Mouse (Mus musculus) cerebellum, adult 18-20 months (tissue): ENCODE data around the gene Gpc3.

Source experiments
- DNase-seq, 2 experiments: peaks; one replicate each; pipeline ENCODE4 v3.0.0; 2021

Gene Gpc3

DNA sequence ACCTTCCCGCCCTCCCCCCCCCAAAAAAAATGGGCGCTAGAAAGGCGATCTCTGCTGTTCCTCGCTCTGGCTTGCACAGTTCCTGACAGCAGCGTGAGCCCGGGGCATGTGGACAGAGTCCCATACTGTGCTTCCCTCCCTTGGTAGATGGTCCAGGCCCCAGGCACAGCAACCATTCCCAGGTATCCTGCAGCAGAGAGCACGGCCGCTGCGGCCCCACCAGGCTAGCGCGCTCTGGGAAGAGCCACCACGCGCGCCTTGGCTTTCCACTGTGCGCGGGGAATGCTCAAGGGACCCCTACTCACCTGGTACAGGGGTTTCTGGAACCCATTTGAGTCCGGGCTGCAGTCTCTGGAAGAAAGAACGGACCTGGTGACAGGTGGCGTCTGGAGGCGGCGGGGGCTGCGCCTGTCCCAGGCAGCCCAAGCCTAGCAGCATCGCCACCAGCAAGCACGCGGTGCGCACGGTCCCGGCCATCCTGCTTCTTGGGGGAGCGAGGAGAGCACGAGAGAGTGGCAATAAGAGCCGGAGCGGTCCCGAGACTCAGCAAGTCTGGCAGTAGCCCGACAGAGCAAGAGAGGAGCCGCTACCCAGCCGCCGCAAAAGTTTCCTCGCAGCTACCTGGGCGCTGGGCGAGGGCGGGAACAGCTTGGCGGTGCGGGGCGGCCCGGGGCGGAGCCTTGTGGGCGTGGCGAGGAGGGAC lies at the start of gene Gpc3:
TSS of gene Gpc3 (minus strand) at position 623 of the 703 bp plus-strand sequence.
- DNase-seq: peak in 1 of 2 experiments; percentile 6

DNA sequence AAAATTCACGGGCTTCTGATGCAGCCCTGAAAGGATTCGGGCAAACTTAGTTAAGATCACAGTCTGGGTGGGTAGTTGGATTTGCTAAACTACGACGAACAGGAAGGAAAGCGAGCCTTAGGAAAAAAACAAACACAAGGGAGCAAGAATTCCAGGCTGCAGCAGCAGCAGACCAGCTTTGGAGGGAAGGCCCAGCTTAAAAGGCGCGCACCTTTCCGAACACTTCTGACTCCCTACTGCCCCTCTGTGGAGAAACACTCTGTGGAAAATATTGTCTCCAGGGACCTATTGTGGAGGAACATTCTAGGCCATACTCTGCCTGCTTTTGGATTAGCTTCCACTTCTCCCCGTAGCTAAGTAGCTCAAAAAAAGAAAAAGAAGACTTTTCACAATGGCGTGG lies 38.2 kb upstream of the Gpc3 start:
- peak in 1 of 2 experiments; percentile 3 for DNase-seq

DNA sequence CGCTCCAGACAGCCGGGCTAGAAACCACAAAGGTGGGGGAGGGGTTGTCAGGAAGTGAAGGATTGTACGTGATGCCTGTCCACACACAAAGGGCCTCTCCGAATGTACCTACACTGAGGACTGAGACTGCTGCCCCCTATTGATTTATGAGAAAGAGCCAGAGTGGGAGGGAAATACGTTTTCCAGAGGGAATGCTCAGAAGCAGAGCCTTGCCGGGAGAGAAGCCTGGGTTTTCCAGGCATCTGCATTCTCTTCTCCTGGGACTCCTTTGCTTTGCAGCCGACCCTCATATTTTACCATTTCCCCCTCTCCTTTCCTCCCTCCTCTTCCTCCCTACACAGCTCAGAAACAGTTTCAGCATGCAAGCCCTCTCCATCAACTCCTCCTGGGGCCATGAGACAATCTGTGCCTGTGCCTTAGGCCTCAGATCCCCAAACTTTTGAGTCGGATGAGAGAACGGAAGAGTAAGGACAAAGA lies 37.8 kb upstream of the Gpc3 start:
- no peak for DNase-seq

DNA sequence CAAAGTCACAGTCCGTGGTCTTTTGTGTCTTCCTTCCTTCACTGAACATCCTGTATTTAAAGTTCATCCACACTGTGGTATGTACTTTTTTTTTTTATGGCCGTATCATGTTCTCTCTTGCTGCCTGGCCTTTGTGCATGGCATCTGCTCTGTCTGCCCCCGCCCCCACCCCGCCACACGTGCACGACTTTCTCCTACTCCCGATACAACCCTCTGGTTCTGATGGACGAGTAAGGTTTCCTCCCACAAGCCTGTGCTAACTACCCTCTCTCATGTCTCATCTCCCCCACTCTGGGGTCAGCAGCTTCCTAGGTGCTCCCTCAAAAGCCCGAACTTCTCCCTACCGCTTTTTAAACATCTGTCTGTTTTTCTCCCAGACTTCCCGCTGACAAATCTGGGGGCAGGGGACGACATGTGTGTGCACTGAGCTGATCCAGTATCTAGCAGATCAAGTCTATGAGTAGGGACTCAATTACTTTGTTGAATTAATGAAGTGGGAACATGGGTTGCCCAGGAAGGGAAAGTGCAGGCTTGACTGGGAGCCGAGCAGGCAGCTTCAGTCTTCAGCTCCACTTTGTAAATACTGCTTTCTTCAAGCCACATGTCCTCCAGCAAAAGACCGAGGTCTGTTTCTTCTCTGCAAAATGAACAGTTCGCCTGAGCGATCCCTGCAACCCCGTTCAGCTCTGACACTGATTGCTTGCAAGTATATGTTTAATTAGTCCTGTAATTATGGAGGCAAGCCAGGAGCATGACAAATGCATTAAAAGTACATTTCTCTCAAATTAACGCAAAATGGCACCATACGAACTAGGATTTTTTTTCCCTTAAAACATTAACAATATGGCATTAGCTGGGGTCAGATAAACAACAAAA lies 35.4 kb upstream of the Gpc3 start:
- no peak for DNase-seq

DNA sequence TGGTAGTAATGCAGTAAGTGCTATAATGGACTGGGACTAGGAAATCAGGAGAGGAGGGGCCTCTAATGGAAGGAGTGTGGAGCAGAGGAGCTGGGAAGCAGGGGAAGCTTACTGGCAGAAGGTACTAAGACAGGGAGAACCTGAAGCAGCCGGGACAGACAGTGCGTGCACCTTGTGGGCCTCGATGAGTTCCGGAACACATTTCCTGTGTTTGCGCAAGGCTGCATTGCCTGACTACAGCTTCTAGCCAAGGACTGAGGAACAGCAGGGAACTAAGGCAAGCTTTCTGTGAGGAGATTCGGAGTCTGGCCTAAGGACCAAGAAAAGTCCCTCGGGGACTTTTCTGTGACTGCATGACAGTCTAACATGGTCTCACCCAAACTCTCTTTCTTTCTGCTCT lies 30.6 kb upstream of the Gpc3 start:
- no peak for DNase-seq

DNA sequence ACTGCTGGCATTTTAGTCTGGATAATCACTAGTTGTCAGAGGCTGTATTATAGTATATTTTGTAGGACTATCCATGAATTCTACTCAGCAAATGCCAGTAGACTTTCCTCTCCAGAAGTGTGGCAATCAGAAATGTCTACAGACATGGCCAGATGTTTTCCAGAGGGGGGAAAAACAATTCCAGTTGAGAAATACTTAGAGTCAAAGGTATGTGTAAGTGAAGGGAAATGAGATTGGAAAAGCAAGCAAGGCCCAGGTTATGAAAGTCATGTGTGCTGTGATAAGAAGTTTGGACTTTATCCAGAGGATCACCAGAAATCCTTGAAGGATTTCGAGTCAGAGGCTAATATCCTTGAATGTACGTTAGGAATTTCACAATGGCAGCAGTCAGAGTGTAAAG lies 29.6 kb upstream of the Gpc3 start:
- DNase-seq: no peak

DNA sequence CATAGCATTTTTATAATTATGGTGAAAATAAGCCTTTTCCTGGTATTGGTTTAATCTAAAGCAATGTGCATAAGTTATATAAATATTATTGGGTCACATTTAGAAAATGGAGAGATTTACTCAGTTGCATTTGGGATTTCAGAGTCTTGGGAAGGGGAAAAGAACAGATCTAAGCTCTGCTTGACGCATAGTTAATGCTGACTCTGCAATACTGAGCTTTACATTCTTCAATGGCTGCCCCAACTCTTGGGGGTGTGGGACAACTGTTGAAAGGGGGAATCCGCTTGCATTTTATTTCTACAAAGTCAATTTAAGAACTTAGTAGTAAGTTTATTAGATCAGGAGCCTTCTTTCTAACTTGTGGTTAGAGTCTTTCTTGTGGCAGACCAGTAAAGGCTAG lies 28.4 kb upstream of the Gpc3 start:
- DNase-seq: no peak

DNA sequence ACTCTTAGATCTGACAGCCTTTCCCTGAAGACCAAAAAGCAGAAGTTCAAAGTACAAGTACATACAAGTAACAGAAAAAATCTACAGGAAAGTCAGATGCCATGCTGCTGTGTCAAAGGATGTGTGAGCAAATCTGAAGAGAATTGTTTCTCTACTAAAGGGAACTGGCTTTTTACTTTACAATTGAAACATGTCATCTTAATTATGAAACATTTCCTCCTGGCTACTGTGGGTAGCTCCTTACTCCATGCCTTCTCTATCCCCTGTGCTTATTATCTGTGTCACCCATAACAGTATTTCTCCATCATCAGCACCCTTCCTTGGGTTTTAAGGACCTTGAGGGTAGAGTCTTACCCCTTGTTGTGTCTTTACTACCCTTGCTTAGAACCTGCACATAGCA lies 23.7 kb upstream of the Gpc3 start:
- DNase-seq: no peak

DNA sequence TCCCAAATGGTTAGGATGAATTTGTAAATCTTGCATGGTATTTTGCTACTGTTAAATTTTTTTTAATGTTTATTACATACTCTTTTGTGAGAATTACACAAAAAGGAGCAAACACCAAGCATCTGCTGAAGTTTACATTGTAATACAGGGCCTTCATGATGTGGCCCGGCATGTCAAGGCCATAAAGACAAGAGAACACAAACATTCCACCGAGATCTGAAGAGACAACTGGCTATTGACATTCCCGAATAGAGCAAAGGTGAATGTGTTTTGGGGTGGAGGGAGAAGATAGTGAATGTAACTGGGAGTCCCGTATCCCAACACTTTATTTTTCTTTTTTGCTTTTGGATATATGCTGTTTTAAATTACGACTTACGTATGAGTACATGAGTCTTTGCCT lies 20.2 kb upstream of the Gpc3 start:
- DNase-seq: no peak

DNA sequence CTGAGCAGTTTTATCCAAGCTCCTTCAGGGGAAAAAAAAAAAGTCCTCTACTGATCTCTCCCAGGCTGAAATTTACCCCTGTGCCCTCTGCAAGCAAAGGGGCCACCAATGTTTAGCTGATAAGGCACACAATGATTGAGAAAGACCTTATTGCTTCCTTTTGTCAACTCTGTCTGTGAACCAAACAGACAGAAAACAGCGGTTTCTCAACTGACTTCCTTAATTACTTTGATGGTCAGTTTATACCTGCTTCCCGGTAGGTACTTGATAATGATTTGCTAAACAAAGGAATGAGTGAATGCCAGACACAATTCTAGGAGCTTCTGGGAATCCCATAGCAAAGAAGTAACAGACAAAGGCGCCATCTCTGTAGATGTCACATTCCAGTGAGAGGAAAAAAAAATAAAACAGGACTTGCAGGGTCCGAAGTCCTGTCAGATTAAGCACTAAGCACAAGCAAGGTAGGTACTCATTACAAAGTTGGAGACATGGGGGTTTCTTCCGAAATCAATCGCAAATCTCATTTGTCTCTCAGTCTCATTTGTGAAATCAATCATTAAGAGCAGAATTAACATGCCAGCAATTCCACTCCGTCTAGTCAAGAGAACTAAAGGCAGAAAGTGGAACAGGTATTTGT lies 19.1 kb upstream of the Gpc3 start:
- no peak for DNase-seq

DNA sequence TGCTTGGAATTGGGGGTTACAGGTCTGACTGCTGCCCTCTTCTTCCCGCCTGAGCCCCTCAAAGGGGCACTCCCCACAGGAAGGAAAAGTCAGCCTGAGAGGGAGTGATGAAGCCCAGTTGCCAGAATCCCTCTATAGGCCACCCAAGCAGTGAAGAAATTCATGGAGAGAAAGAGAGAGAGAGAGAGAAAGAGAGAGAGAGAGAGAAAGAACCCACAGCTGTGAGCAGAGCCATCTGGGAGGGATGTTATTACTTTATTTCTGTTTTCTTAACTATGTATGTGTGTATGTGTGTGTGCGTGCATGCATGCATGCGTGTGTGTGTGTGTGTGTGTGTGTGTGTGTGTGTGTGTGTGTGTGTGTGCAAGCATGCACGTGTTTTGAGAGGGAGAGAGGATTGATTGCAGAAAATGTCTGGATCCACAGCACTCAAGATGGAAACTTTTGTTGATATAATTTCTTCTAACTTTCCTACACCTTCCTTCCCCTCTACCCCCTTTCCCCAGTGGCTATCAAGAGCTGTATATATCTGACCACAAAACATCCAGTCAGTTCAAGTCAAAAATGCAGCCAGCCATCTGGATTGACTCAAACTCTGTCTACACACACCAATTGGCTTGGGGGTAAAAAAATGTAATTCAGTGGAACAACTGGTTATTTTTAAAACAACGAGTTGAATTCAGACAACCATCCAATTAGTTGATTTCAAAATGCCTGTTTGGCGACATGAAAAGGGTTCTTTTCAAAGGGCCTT lies 13.4 kb upstream of the Gpc3 start:
- DNase-seq: no peak

DNA sequence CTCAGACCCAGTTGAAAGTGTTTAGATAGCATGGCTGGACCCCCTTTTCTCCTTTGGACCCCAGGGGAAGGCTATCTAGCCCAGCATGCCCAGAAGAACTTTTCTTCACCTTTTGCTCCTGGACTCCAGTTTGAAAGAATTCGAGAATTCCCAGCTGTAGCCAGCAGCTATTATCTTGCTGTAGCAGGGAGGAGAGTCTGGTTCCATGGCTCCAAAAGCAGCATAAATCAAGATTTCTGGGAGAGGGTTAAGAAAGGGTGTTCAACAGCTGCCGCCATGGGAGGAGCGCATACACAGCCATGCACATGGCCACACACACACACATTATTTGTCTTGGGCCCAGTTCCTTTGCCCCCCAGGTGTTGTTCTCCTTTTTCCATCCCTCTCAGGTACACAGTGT lies 4.1 kb upstream of the Gpc3 start:
- no peak for DNase-seq

DNA sequence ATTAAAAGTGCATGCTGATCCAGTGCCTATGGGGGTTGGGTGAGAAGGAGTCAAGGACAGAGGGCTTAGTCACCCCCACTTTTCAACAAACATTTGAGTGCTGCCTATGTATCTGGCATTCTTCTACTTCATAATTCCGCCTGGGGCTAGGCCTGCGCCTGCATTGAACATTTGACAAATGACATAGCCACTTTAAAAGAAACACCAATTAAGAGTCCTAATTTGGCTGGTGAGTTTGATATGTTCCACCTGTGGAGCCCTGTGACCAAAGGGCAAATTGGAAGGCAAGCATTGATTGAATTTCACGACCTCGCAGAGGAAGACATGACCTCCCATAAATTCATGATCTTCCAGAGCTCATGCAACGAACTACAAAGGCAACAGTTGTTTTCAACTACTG lies 2.4 kb upstream of the Gpc3 start:
- DNase-seq: no peak

DNA sequence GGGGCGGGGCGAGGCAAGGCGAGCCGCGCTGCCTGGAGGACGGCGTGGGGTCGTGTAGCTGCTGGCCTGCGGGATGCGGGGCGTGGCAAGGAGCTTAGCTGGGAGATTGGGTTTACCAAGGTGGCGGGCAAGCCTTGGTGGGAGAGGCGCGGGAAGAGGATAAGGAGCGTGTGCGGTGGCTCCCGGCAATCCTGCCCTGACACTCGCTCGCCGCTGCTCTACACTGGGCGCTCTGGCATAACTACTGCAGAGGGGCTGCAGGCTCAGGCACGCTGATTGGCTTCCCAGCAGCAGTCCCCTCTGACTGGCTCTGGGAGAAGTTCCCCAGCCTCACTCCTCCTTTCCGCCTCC lies 256 bp upstream of the Gpc3 start:
- no peak for DNase-seq

DNA sequence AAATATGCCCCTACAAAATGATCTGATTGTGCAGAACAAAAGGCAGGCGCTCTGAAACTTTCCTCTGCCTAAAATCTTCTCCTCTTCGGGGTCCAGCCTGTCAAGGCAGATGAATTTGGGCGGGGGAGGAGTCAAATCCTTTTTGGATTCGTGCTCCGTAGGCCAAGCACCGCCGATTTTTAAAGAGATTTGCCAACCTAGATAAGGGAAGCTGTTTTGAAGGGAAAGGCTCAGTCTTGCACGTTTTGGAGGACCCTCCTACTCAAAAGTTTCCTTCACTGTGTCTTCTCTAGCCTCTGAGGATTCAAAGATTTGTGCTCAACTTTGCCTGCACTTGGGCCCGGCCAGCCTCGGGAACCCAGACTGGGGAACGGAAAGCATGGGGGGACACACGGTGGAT lies 944 bp downstream of the Gpc3 start:
- no peak for DNase-seq

DNA sequence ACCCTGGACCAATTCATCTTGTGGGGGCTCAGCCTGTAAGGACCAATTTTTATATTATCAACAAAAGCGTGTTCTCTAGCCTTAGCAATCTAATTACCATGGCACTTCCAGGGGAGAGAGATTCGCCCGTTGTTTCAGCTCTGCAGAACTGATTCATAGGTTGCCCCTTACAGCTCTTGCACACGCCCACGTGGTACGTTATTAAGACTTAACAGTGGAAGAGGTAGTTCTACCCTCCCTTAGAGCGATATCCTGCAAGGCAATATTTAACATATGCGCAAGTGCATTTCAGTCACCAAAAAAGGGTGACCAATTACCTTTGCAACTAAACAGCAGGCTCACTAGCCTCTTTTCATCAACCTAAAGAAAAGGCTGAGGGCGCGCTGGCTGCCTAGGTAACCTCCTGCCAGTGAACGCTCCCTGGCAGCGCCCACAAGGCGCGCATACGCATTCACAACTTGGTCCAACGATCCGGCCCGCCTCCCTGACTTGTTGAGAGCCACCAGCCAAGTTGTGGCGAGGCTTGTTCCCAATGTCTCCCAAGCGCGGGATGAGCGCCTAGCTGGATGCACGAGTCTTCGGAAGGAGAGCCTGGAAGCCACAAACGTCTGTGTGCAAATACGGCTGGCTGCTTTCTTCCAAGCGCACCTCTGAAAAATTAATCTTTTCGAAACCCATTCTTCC lies 1.6 kb downstream of the Gpc3 start:
- no peak for DNase-seq

DNA sequence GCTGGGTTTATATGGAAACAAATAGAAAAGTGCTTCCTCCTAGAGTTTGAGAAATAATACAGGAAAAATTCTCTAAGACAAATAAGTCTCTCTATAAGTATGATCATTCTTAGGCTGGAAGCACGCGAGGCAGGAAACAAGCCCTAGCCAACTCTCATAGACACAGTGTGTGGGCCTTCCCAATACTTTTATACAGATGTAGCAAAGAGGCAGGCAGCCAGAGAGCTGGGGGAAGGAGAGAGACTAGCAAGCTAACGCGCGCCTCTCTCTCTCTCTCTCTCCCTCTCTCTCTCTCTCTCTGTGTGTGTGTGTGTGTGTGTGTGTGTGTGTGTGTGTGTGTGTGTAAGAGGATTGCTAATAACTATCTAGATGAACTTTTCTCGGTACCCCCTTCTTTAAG lies 2.2 kb downstream of the Gpc3 start:
- no peak for DNase-seq

DNA sequence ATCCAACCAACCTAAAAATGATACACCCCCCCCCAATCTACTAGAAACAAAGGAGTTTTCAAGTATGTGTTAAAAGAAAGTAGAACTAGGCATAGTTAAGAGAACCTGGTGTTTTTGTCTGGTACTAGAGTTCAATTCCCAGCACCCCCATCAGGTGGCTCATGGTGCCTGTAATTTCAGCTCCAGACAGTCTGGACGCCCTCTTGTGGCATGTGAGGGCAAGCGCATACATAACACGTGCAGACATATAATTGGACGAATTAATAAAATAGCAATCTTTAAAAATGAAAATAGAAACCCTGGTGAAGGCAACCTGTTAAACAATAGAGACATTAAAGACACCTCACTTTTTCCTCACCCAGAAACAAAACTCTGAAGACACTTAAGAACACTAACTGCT lies 10.6 kb downstream of the Gpc3 start:
- DNase-seq: no peak

DNA sequence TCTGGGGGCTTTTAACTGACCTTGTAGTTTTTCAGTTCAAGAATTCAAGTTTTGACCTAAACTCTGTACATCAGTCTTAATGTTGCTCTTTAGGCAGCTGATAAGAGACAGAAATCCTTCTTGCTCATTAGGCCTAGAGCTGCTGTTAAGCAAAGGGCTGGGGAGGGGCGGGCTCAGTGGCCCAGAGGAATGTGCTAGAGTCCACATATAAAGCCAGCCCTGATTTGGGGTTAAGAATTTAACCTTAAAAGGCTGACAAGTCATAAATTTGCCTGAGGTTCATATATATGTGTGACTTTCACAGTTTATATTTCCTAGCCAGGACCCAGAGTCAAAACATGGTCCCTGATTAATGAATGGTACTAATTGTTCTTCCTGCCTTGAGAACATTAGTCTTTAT lies 14.5 kb downstream of the Gpc3 start:
- DNase-seq: no peak

DNA sequence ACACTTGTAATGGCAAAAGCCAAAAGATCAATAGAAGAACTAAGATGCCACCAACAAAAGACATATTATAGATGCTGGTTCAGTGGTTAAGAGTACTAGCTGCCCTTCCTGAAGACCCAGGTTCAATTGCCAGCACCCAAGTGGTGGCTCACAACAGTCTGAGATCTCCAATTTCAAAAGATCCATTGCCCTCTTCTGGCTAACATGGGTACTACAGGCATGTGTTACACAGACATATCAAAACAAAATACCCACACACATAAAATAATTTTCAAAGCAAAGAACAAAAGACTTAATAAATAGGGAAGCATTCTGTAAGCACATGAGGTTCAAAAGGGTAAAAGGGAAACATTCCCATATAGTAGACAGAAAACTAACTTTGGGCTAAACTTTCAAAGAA lies 26.1 kb downstream of the Gpc3 start:
- no peak for DNase-seq

DNA sequence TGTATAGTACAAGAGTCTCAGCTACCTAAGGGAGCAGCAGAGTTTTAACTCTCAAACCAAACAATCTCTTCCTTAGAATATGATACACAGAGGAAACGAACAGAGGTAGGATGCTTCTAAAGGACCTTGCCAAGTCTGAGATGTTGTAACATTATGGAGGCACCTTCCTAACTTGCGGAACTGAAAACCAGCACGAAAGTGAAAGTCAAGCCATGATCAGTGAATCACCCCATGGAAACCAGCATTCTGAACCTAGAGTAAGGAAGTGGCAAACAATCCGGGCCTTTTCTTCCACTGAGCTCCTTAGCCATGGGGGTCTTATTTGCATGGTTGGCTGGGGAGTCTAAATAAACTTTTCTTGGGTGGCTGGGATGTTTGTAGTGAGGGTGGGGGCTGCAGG lies 53.8 kb downstream of the Gpc3 start:
- no peak for DNase-seq

DNA sequence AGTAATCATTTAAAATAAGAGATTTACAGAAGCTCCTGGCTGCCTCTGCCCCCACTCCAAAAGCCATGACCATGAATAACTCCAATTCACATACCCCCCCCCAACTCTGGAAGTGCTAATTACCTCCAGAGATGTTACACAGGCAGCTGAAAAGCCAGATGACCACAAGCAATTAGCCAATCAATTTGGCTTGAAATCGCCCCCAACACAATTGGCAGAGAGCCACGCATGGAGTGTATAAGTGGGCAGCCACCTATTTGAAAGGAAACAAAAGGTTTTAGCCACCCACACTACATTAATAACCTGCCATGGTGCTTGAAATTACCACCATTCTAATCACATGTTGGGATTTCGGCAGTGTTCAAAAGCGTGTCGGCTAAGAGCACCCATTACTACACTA lies 55.2 kb downstream of the Gpc3 start:
- no peak for DNase-seq

DNA sequence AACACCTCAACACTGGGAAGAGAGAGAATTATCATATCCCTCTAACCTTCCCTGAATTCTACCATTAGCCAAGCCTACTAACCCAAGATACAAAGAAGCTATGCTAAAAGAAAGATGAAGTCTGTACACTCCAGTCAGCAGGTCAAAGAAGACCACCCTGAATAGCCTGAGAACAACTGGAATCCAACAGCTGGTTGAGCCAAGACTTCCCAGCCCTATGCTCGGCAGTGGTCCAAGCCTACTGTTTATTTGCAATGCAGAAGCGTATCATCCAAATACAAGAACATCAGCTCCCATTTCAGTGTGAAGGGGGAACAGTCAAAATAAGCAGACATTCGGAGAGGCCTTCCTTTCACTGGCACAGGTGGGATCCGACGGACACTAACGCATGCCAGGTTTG lies 56.3 kb downstream of the Gpc3 start:
- DNase-seq: no peak
